Mouse (Mus musculus) adrenal gland, postnatal 25 days (tissue): ENCODE measurements around the gene Gpc3. TPM values are rescaled to one million over a fixed set of nuclear protein-coding genes. Genes with fewer than 3 reads are reported as not detected.

Experiments
- DNase-seq: peaks from one replicate; pipeline ENCODE4 v3.0.0; 2021; ENCODE audit warnings: mixed read lengths
- long read RNA-seq: library from polyadenylated mRNA; stranded (forward); transcript quantifications from one replicate; pipeline ENCODE4 v2.0.0, GENCODE M21; 2021
- total RNA-seq: library from RNA; stranded (reverse); gene quantifications from 2 replicates; pipeline ENCODE4 v1.2.3, GENCODE M21; 2021

The Gpc3 gene
- total RNA-seq = 14.3 and 21.9 TPM in 2 replicates
- long read RNA-seq, transcript Gpc3-201 (8 exons, 2,216 nt) = major isoform, 37 of 40 reads
- long read RNA-seq, partial matches to known transcripts = 2 of 40 reads
- long read RNA-seq, other reads (novel, unspliced or antisense) = 1 of 40 reads

- DNase-seq = peak; percentile 59
These were observed at the start of gene Gpc3 for GRCm38 (mm10) chrX:52613328-52614030. TSS of gene Gpc3 (minus strand) at chrX:52613950.

GRCm38 (mm10) chrX:52651975-52652374 is 38.2 kb upstream of the Gpc3 start:
- peak; percentile 1 for DNase-seq

GRCm38 (mm10) chrX:52651472-52651948 is 37.8 kb upstream of the Gpc3 start:
- DNase-seq = no peak

- DNase-seq = no peak
These were observed 35.4 kb upstream of the Gpc3 start for GRCm38 (mm10) chrX:52648910-52649785.

GRCm38 (mm10) chrX:52644393-52644792 is 30.6 kb upstream of the Gpc3 start:
- no peak for DNase-seq

GRCm38 (mm10) chrX:52643350-52643749 is 29.6 kb upstream of the Gpc3 start:
- DNase-seq = no peak

GRCm38 (mm10) chrX:52642126-52642525 is 28.4 kb upstream of the Gpc3 start:
- no peak for DNase-seq

GRCm38 (mm10) chrX:52637419-52637818 is 23.7 kb upstream of the Gpc3 start:
- no peak for DNase-seq

GRCm38 (mm10) chrX:52633976-52634375 is 20.2 kb upstream of the Gpc3 start:
- no peak for DNase-seq

- DNase-seq = no peak
These were observed 19.1 kb upstream of the Gpc3 start for GRCm38 (mm10) chrX:52632688-52633324.

- no peak for DNase-seq
These were observed 13.4 kb upstream of the Gpc3 start for GRCm38 (mm10) chrX:52626963-52627716.

GRCm38 (mm10) chrX:52617813-52618212 is 4.1 kb upstream of the Gpc3 start:
- no peak for DNase-seq

GRCm38 (mm10) chrX:52616152-52616551 is 2.4 kb upstream of the Gpc3 start:
- DNase-seq = no peak

GRCm38 (mm10) chrX:52614031-52614381 is 256 bp upstream of the Gpc3 start:
- no peak for DNase-seq

GRCm38 (mm10) chrX:52612806-52613205 is 944 bp downstream of the Gpc3 start:
- DNase-seq = no peak

GRCm38 (mm10) chrX:52611987-52612670 is 1.6 kb downstream of the Gpc3 start:
- no peak for DNase-seq

- DNase-seq = no peak
These were observed 2.2 kb downstream of the Gpc3 start for GRCm38 (mm10) chrX:52611541-52611940.

GRCm38 (mm10) chrX:52603143-52603542 is 10.6 kb downstream of the Gpc3 start:
- no peak for DNase-seq

GRCm38 (mm10) chrX:52599246-52599645 is 14.5 kb downstream of the Gpc3 start:
- no peak for DNase-seq

- no peak for DNase-seq
These were observed 26.1 kb downstream of the Gpc3 start for GRCm38 (mm10) chrX:52587671-52588070.

- DNase-seq = no peak
These were observed 53.8 kb downstream of the Gpc3 start for GRCm38 (mm10) chrX:52559995-52560394.
